Mouse (Mus musculus) heart, postnatal 0 days (tissue): ENCODE results near the gene Mfap3l. TPM values are rescaled to one million over a fixed set of nuclear protein-coding genes. Genes with fewer than 3 reads are reported as not detected.

ENCODE experiments used
- ATAC-seq: fragments of 200-750 bp; cut with Nextera tagmentation; 2 replicates; pipeline ENCODE4 v1.8.0; 2017; ENCODE audit warnings: low read depth, moderate number of reproducible peaks, moderate library complexity; ENCODE audit not compliant: insufficient read depth
- DNase-seq: peaks from one replicate; pipeline ENCODE4 v3.0.0-alpha.2; 2016; ENCODE audit warnings: low spot score
- H3K27ac ChIP-seq: fragments of 300-500 bp; sonication (generic); 2 replicates; pipeline ENCODE4 v1.5.1; 2014; ENCODE audit warnings: low read depth, mild to moderate bottlenecking
- H3K27me3 ChIP-seq: fragments of 300-500 bp; sonication (generic); 2 replicates; pipeline ENCODE4 v1.6.1; 2014; ENCODE audit warnings: low read length, mixed read lengths; ENCODE audit not compliant: control insufficient read depth, insufficient read depth
- H3K36me3 ChIP-seq: fragments of 300-500 bp; sonication (generic); replicated peaks from 2 replicates; pipeline ENCODE4 v1.6.1; 2014; ENCODE audit warnings: low read length, mixed read lengths; ENCODE audit not compliant: control insufficient read depth, insufficient read depth
- H3K4me1 ChIP-seq: fragments of 300-500 bp; sonication (generic); 2 replicates; pipeline ENCODE4 v1.6.1; 2014; ENCODE audit warnings: antibody characterized with exemption; ENCODE audit not compliant: control insufficient read depth, insufficient read depth
- H3K4me2 ChIP-seq: fragments of 300-500 bp; sonication (generic); 2 replicates; pipeline ENCODE4 v1.6.1; 2014; ENCODE audit warnings: low read depth, mild to moderate bottlenecking, low read length, moderate library complexity
- H3K4me3 ChIP-seq: fragments of 300-500 bp; sonication (generic); 2 replicates; pipeline ENCODE4 v1.5.1; 2014; ENCODE audit warnings: low read depth, low read length
- H3K9ac ChIP-seq: fragments of 300-500 bp; sonication (generic); replicated peaks from 2 replicates; pipeline ENCODE4 v1.6.1; 2014; ENCODE audit warnings: low read depth, low read length, mixed read lengths
- H3K9me3 ChIP-seq: fragments of 300-500 bp; sonication (generic); replicated peaks from 2 replicates; pipeline ENCODE4 v1.6.1; 2016; ENCODE audit warnings: low read length; ENCODE audit not compliant: control insufficient read depth
- CTCF ChIP-seq: IDR thresholded peaks from 2 replicates; pipeline ENCODE4 v1.5.1; 2016; ENCODE audit warnings: antibody characterized with exemption, control low read depth, low read depth
- EP300 ChIP-seq: IDR thresholded peaks from 2 replicates; pipeline ENCODE4 v1.6.1; 2016; ENCODE audit warnings: antibody characterized with exemption, low read depth
- WGBS: fragments of 180-500 bp; shearing (Covaris S2); extraction: QIAGEN DNeasy Blood & Tissue Kit; methylation state at CpG from one replicate; pipeline ENCODE4 v1.1.7; 2014; 5-methylcytosine and 5-hydroxymethylcytosine counted together
- polyA plus RNA-seq: library from polyadenylated mRNA; unstranded; fragments of >200 nt; fragmentation: Nextera tagmentation; extraction: Ambion mirVana; gene quantifications from 2 replicates; pipeline ENCODE4 v1.2.1, GENCODE M21; 2015
- total RNA-seq: library from RNA; depleted of rRNA; stranded (reverse); fragments of >200 nt; gene quantifications from 2 replicates; pipeline ENCODE4 v1.2.3, GENCODE M21; 2014; ENCODE audit warnings: low replicate concordance; rRNA removed

Gene Mfap3l
- total and polyA plus RNA-seq, 2 experiments from 2014 or later: 0.69 to 0.70 TPM

- 84% methylated on average over 8 of the region's 8 CpGs for WGBS
- no peak overlapping the region for H3K9ac ChIP-seq
- no peak for TF ChIP-seq CTCF
- no peak for TF ChIP-seq EP300
- no peak for DNase-seq
- no peaks in the 10 kb centered on the region for H3K27me3 ChIP-seq
- no peaks in the 10 kb centered on the region for H3K9me3 ChIP-seq
- H3K27ac ChIP-seq: no peak overlapping the region
- no peak overlapping the region for H3K4me2 ChIP-seq
- no peak overlapping the region for H3K4me3 ChIP-seq
- ATAC-seq: no peak
- no peaks in the 10 kb centered on the region for H3K4me1 ChIP-seq
- H3K36me3 ChIP-seq: no peaks in the 10 kb centered on the region
Observed at GRCm38 (mm10) chr8:60711516-60712086, 79.0 kb downstream of the Mfap3l start.

GRCm38 (mm10) chr8:60714724-60715123 is 82.1 kb downstream of the Mfap3l start:
- WGBS: 65% methylated on average over 2 of the region's 3 CpGs
- H3K9me3 ChIP-seq: no peaks in the 10 kb centered on the region
- no peaks in the 10 kb centered on the region for H3K36me3 ChIP-seq
- no peak overlapping the region for H3K4me3 ChIP-seq
- H3K9ac ChIP-seq: no peak overlapping the region
- DNase-seq (no peak), ATAC-seq (no peak)
- TF ChIP-seq EP300: no peak
- TF ChIP-seq CTCF: no peak
- H3K27ac ChIP-seq: no peak overlapping the region
- no peaks in the 10 kb centered on the region for H3K4me1 ChIP-seq
- H3K27me3 ChIP-seq: no peaks in the 10 kb centered on the region
- H3K4me2 ChIP-seq: no peak overlapping the region

- Histone ChIP-seq H3K27ac (no peak overlapping the region), H3K9me3 (no peaks in the 10 kb centered on the region), H3K27me3 (no peaks in the 10 kb centered on the region), H3K36me3 (no peaks in the 10 kb centered on the region), H3K9ac (no peak overlapping the region), H3K4me1 (no peaks in the 10 kb centered on the region), H3K4me3 (no peak overlapping the region), H3K4me2 (no peak overlapping the region)
- 50% methylated on average over 3 of the region's 3 CpGs for WGBS
- DNase-seq (no peak), ATAC-seq (no peak)
- no peak for TF ChIP-seq CTCF
Observed at GRCm38 (mm10) chr8:60718692-60719091, 86.1 kb downstream of the Mfap3l start.

Other genes with a start within 250 kb of the Mfap3l start
- not detected in 2 replicates for gene Gm10283, start 129.6 kb upstream of the Mfap3l start, total RNA-seq
- not detected in 2 replicates for gene Gm10283, start 129.6 kb upstream of the Mfap3l start, polyA plus RNA-seq
- not detected in 2 replicates for gene Aadat, start 126.9 kb upstream of the Mfap3l start, total RNA-seq
- gene Aadat, start 126.9 kb upstream of the Mfap3l start, polyA plus RNA-seq: 0.10 TPM in 1 of 2 replicates, not detected in the other